Mouse (Mus musculus) CD4-positive naive resting alpha-beta T cell, adult 76 days (primary cell): ENCODE measurements around the gene Olfr504. TPM values are rescaled to one million over a fixed set of nuclear protein-coding genes. Genes with fewer than 3 reads are reported as not detected.

Experiments
- total RNA-seq: library from RNA; stranded (reverse); gene quantifications from one replicate; pipeline ENCODE4 v1.2.4, GENCODE M21; 2023

Olfr504 gene
- total RNA-seq: not detected

DNA sequence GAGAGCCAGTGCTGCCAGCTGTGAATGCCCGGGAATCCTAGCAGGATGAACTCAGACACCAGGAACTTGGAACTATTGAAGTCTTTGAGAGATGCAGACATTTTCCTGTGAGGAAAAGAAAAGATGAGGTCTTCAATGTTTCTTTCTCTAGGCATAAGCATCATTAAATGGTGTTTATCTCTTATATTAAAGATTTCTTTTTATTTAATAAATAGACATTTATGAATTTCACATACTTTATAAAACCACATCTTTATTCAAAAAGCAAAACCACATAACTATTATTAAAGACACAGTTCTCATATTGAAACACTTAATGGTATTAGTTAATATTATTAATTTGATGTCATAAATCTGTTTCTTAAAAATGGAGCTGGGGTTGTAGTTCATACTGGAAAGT lies at the start of gene Olfr504:
Gene Olfr504, minus strand, starts transcription at position 101 of the 400 bp plus-strand sequence.

DNA sequence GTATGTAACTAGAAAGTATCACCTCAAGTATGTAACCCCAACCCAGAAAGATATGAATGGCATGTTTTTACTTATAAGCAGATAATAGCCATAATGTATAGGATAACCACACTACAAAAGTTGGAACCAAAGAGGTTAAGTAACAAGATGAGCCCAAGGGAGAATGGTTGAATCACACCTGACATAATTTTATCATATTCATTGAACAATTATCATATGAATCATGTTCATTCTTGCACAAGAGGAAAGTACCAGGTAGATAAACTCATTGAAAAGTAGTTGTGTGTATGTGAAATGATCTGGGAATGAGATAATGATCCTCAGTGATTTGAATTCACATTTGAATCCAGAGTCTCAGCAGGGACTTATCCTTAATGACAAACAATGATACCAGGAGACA lies 44.9 kb upstream of the Olfr504 start, which contains the start of gene Olfr506:
Gene Olfr506, plus strand, starts transcription at position 301 of the 400 bp plus-strand sequence.

DNA sequence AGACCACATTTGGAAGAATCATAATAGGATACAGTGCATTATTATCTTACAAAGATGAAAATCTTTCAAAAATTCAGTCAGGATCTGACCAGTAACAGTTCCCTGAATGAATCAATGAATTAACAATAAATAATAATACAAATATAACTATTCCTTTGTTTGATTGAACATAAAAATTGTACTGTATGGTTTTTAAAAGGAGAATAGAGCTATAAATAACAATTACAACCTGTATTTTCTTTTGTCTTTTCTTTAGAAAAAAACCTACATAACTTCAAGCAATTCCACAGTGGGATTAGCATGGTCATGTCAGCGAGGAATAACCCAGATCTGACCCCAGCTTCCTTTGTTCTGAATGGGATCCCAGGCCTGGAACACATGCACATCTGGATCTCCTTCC lies 21.4 kb downstream of the Olfr504 start, which contains the start of gene Olfr503:
Gene Olfr503, plus strand, starts transcription at position 301 of the 400 bp plus-strand sequence.

DNA sequence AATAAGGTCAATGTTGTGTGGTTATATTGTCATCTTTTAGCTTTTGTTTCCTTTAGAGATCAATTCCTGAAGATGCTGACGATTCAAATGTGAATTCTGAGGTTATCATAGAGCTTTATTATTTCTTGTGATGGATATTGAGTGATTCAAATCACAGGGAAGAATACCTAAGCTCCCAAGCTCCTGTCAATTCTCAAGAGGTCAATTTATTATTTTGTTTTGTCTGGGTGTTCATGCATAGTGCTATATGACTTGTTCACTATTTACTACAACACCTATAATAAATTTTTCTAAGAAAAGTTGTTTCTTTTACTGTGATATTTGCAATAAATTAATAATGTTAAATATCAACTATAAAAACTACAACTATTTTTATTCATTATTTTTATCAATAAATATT lies 40.6 kb downstream of the Olfr504 start, which contains the start of gene Olfr502:
Gene Olfr502, minus strand, starts transcription at position 101 of the 400 bp plus-strand sequence.

Other genes starting within 250 kb of the Olfr504 start
- not detected for gene Olfr492, start 242.1 kb downstream of the Olfr504 start, total RNA-seq
- gene Olfr493, start 218.8 kb downstream of the Olfr504 start, total RNA-seq: not detected
- not detected for gene Olfr494, start 200.5 kb downstream of the Olfr504 start, total RNA-seq
- gene Olfr495, start 172.6 kb downstream of the Olfr504 start, total RNA-seq: not detected
- gene Olfr497, start 145.4 kb downstream of the Olfr504 start, total RNA-seq: not detected
- not detected for gene Olfr498, start 100.5 kb downstream of the Olfr504 start, total RNA-seq
- gene Olfr502, start 40.7 kb downstream of the Olfr504 start, total RNA-seq: not detected
- gene Olfr503, start 21.3 kb downstream of the Olfr504 start, total RNA-seq: not detected
- gene Olfr506, start 45.0 kb upstream of the Olfr504 start, total RNA-seq: not detected
- gene Olfr507, start 56.0 kb upstream of the Olfr504 start, total RNA-seq: not detected
- gene Olfr508, start 64.2 kb upstream of the Olfr504 start, total RNA-seq: not detected
- not detected for gene Olfr509, start 86.1 kb upstream of the Olfr504 start, total RNA-seq
- not detected for gene Olfr510, start 100.6 kb upstream of the Olfr504 start, total RNA-seq
- not detected for gene Olfr512, start 147.5 kb upstream of the Olfr504 start, total RNA-seq
- not detected for gene Olfr513, start 185.2 kb upstream of the Olfr504 start, total RNA-seq